Mouse (Mus musculus): ENCODE measurements at regions not wholly inside any gene's neighbourhood (a gene's known extent, or its start where the extent isn't known, plus 50 kb on each side); places are given as distances from the start of the nearest gene placed in this dataset.

GRCm38 (mm10) chr9:74342176-74342575 lies 232.0 kb downstream of the Wdr72 start:
- H3K4me3 ChIP-seq (replicated peaks; ENCODE audit: control insufficient read depth, low read depth, low read length), result no peak overlapping the region
- 65% methylated on average over 1 of the region's 1 CpGs for WGBS
- H3K27ac ChIP-seq (ENCODE audit: control insufficient read depth, insufficient read depth, low read depth, low read length, poor library complexity), result no peak overlapping the region
- no peaks in the 10 kb centered on the region for H3K4me1 ChIP-seq (ENCODE audit: control insufficient read depth, insufficient read depth, low read length)
- no peak for TF ChIP-seq CTCF (IDR thresholded peaks at IDR 0.05; ENCODE audit: control insufficient read depth, insufficient read depth, low read length)
- no peak for TF ChIP-seq POLR2A (IDR thresholded peaks at IDR 0.05; ENCODE audit: borderline replicate concordance, control insufficient read depth, low read depth, low read length)

GRCm38 (mm10) chr9:74345027-74345426 lies 234.9 kb downstream of the Wdr72 start:
- Histone ChIP-seq H3K27ac (ENCODE audit: control insufficient read depth, insufficient read depth, low read depth, low read length, poor library complexity) (no peak overlapping the region), H3K4me3 (replicated peaks; ENCODE audit: control insufficient read depth, low read depth, low read length) (no peak overlapping the region), H3K4me1 (ENCODE audit: control insufficient read depth, insufficient read depth, low read length) (no peaks in the 10 kb centered on the region)
- TF ChIP-seq POLR2A (IDR thresholded peaks at IDR 0.05; ENCODE audit: borderline replicate concordance, control insufficient read depth, low read depth, low read length), result no peak
- TF ChIP-seq CTCF (IDR thresholded peaks at IDR 0.05; ENCODE audit: control insufficient read depth, insufficient read depth, low read length), result no peak
- WGBS, result 73% methylated on average over 7 of the region's 7 CpGs

- no peak for TF ChIP-seq CTCF (IDR thresholded peaks at IDR 0.05; ENCODE audit: control insufficient read depth, insufficient read depth, low read length)
- TF ChIP-seq POLR2A (IDR thresholded peaks at IDR 0.05; ENCODE audit: borderline replicate concordance, control insufficient read depth, low read depth, low read length), result no peak
- Histone ChIP-seq H3K4me1 (ENCODE audit: control insufficient read depth, insufficient read depth, low read length) (no peaks in the 10 kb centered on the region), H3K27ac (ENCODE audit: control insufficient read depth, insufficient read depth, low read depth, low read length, poor library complexity) (no peak overlapping the region), H3K4me3 (replicated peaks; ENCODE audit: control insufficient read depth, low read depth, low read length) (no peak overlapping the region)
- WGBS, result 52% methylated on average over 2 of the region's 2 CpGs
These were observed 238.6 kb downstream of the Wdr72 start for GRCm38 (mm10) chr9:74348776-74349175.

GRCm38 (mm10) chr9:74365930-74366438 lies 255.8 kb downstream of the Wdr72 start:
- 52% methylated on average over 3 of the region's 3 CpGs for WGBS
- H3K27ac ChIP-seq (ENCODE audit: control insufficient read depth, insufficient read depth, low read depth, low read length, poor library complexity), result no peak overlapping the region
- TF ChIP-seq POLR2A (IDR thresholded peaks at IDR 0.05; ENCODE audit: borderline replicate concordance, control insufficient read depth, low read depth, low read length) (no peak), CTCF (IDR thresholded peaks at IDR 0.05; ENCODE audit: control insufficient read depth, insufficient read depth, low read length) (no peak)

GRCm38 (mm10) chr9:74376191-74376590 lies 266.0 kb downstream of the Wdr72 start:
- Histone ChIP-seq H3K27ac (ENCODE audit: control insufficient read depth, insufficient read depth, low read depth, low read length, poor library complexity) (no peak overlapping the region), H3K4me3 (replicated peaks; ENCODE audit: control insufficient read depth, low read depth, low read length) (no peak overlapping the region), H3K4me1 (ENCODE audit: control insufficient read depth, insufficient read depth, low read length) (no peaks in the 10 kb centered on the region)
- TF ChIP-seq POLR2A (IDR thresholded peaks at IDR 0.05; ENCODE audit: borderline replicate concordance, control insufficient read depth, low read depth, low read length), result no peak
- no peak for TF ChIP-seq CTCF (IDR thresholded peaks at IDR 0.05; ENCODE audit: control insufficient read depth, insufficient read depth, low read length)

More at GRCm38 (mm10) chr9:74365930-74366438, 255.8 kb downstream of the Wdr72 start:
- H3K4me3 ChIP-seq (replicated peaks; ENCODE audit: control insufficient read depth, low read depth, low read length), result no peak overlapping the region
- H3K4me1 ChIP-seq (ENCODE audit: control insufficient read depth, insufficient read depth, low read length), result no peaks in the 10 kb centered on the region

- Histone ChIP-seq H3K27ac (ENCODE audit: control insufficient read depth, insufficient read depth, low read depth, low read length, poor library complexity) (no peak overlapping the region), H3K4me1 (ENCODE audit: control insufficient read depth, insufficient read depth, low read length) (no peaks in the 10 kb centered on the region), H3K4me3 (replicated peaks; ENCODE audit: control insufficient read depth, low read depth, low read length) (no peak overlapping the region)
- TF ChIP-seq CTCF (IDR thresholded peaks at IDR 0.05; ENCODE audit: control insufficient read depth, insufficient read depth, low read length) (no peak), POLR2A (IDR thresholded peaks at IDR 0.05; ENCODE audit: borderline replicate concordance, control insufficient read depth, low read depth, low read length) (no peak)
These were observed 267.0 kb downstream of the Wdr72 start for GRCm38 (mm10) chr9:74377204-74377603.

- 75% methylated on average over 8 of the region's 8 CpGs for WGBS
- TF ChIP-seq POLR2A (IDR thresholded peaks at IDR 0.05; ENCODE audit: borderline replicate concordance, control insufficient read depth, low read depth, low read length) (no peak), CTCF (IDR thresholded peaks at IDR 0.05; ENCODE audit: control insufficient read depth, insufficient read depth, low read length) (no peak)
- H3K4me3 ChIP-seq (replicated peaks; ENCODE audit: control insufficient read depth, low read depth, low read length), result no peak overlapping the region
- no peaks in the 10 kb centered on the region for H3K4me1 ChIP-seq (ENCODE audit: control insufficient read depth, insufficient read depth, low read length)
- H3K27ac ChIP-seq (ENCODE audit: control insufficient read depth, insufficient read depth, low read depth, low read length, poor library complexity), result no peak overlapping the region
These were observed 274.2 kb downstream of the Wdr72 start for GRCm38 (mm10) chr9:74384206-74384896.

GRCm38 (mm10) chr9:74425594-74425993 lies 315.4 kb downstream of the Wdr72 start:
- Histone ChIP-seq H3K27ac (ENCODE audit: control insufficient read depth, insufficient read depth, low read depth, low read length, poor library complexity) (no peak overlapping the region), H3K4me1 (ENCODE audit: control insufficient read depth, insufficient read depth, low read length) (no peaks in the 10 kb centered on the region), H3K4me3 (replicated peaks; ENCODE audit: control insufficient read depth, low read depth, low read length) (no peak overlapping the region)
- WGBS, result 28% methylated on average over 2 of the region's 2 CpGs
- TF ChIP-seq POLR2A (IDR thresholded peaks at IDR 0.05; ENCODE audit: borderline replicate concordance, control insufficient read depth, low read depth, low read length) (no peak), CTCF (IDR thresholded peaks at IDR 0.05; ENCODE audit: control insufficient read depth, insufficient read depth, low read length) (no peak)

Measured in bone marrow, adult 2 months (tissue).